Mouse (Mus musculus) thymus, postnatal 0 days (tissue): Measurements from ENCODE around the gene Myof. TPM values are rescaled to one million over a fixed set of nuclear protein-coding genes. Genes with fewer than 3 reads are reported as not detected.

Source experiments
- DNase-seq: peaks from one replicate; pipeline ENCODE4 v3.0.0-alpha.2; 2015; ENCODE audit warnings: low spot score
- polyA plus RNA-seq: library from polyadenylated mRNA; unstranded; fragments of >200 nt; fragmentation: Nextera tagmentation; extraction: Ambion mirVana; gene quantifications from 2 replicates; pipeline ENCODE4 v1.2.1, GENCODE M21; 2015

Myof gene
- polyA plus RNA-seq, 1 experiment from 2014 or later, result 5.1 TPM

GRCm38 (mm10) chr19:38042261-38042722, 1.1 kb downstream of the Myof start:
- no peak for DNase-seq

- DNase-seq, result no peak
Measured at GRCm38 (mm10) chr19:38038267-38038666, 5.1 kb downstream of the Myof start.

GRCm38 (mm10) chr19:38035766-38036165, 7.6 kb downstream of the Myof start:
- DNase-seq, result no peak

- DNase-seq, result no peak
Measured at GRCm38 (mm10) chr19:38034696-38035095, 8.7 kb downstream of the Myof start.

GRCm38 (mm10) chr19:38033735-38034057, 9.7 kb downstream of the Myof start:
- DNase-seq, result no peak

GRCm38 (mm10) chr19:38032993-38033734, 10.2 kb downstream of the Myof start:
- DNase-seq, result no peak

- no peak for DNase-seq
Measured at GRCm38 (mm10) chr19:38031144-38031543, 12.2 kb downstream of the Myof start.

- peak; percentile 35 for DNase-seq
Measured at GRCm38 (mm10) chr19:38030673-38031137, 12.7 kb downstream of the Myof start.

- no peak for DNase-seq
Measured at GRCm38 (mm10) chr19:38029871-38030270, 13.5 kb downstream of the Myof start.

- DNase-seq, result no peak
Measured at GRCm38 (mm10) chr19:38029292-38029691, 14.1 kb downstream of the Myof start.

- DNase-seq, result no peak
Measured at GRCm38 (mm10) chr19:38027881-38028521, 15.4 kb downstream of the Myof start.

GRCm38 (mm10) chr19:38027389-38027788, 16.0 kb downstream of the Myof start:
- DNase-seq, result no peak

GRCm38 (mm10) chr19:38026211-38026624, 17.2 kb downstream of the Myof start:
- DNase-seq, result no peak

- DNase-seq, result no peak
Measured at GRCm38 (mm10) chr19:38025254-38026041, 17.9 kb downstream of the Myof start.

GRCm38 (mm10) chr19:38023603-38024002, 19.8 kb downstream of the Myof start:
- no peak for DNase-seq

- no peak for DNase-seq
Measured at GRCm38 (mm10) chr19:38022710-38023109, 20.7 kb downstream of the Myof start.

GRCm38 (mm10) chr19:38015873-38016254, 27.5 kb downstream of the Myof start:
- DNase-seq, result no peak

GRCm38 (mm10) chr19:38015180-38015872, 28.1 kb downstream of the Myof start:
- no peak for DNase-seq

- DNase-seq, result no peak
Measured at GRCm38 (mm10) chr19:38014443-38014842, 28.9 kb downstream of the Myof start.

- DNase-seq, result no peak
Measured at GRCm38 (mm10) chr19:38011379-38011778, 32.0 kb downstream of the Myof start.

GRCm38 (mm10) chr19:38004809-38005380, 38.5 kb downstream of the Myof start:
- no peak for DNase-seq
